Mouse (Mus musculus) neural tube, embryonic 12.5 days (tissue): ENCODE data around the gene Tmcc3. TPM values are rescaled to one million over a fixed set of nuclear protein-coding genes. Genes with fewer than 3 reads are reported as not detected.

Source experiments
- ATAC-seq: fragments of 200-750 bp; cut with Nextera tagmentation; 2 replicates; pipeline ENCODE4 v1.8.0; 2017; ENCODE audit warnings: low read depth, mild to moderate bottlenecking, moderate TSS enrichment, moderate library complexity; ENCODE audit not compliant: low FRiP score
- H3K27ac ChIP-seq: fragments of 300-500 bp; sonication (generic); 2 replicates; pipeline ENCODE4 v1.5.1; 2016
- H3K27me3 ChIP-seq: fragments of 300-500 bp; sonication (generic); replicated peaks from 2 replicates; pipeline ENCODE4 v1.6.1; 2016; ENCODE audit warnings: mild to moderate bottlenecking
- H3K36me3 ChIP-seq: fragments of 300-500 bp; sonication (generic); 2 replicates; pipeline ENCODE4 v1.6.1; 2016; ENCODE audit warnings: mild to moderate bottlenecking
- H3K4me1 ChIP-seq: fragments of 300-500 bp; sonication (generic); 2 replicates; pipeline ENCODE4 v1.6.1; 2016
- H3K4me2 ChIP-seq: fragments of 300-500 bp; sonication (generic); replicated peaks from 2 replicates; pipeline ENCODE4 v1.6.1; 2016; ENCODE audit warnings: mild to moderate bottlenecking
- H3K4me3 ChIP-seq: fragments of 300-500 bp; sonication (generic); 2 replicates; pipeline ENCODE4 v1.5.1; 2016
- H3K9ac ChIP-seq: fragments of 300-500 bp; sonication (generic); 2 replicates; pipeline ENCODE4 v1.6.1; 2016; ENCODE audit warnings: mild to moderate bottlenecking
- H3K9me3 ChIP-seq: fragments of 300-500 bp; sonication (generic); 2 replicates; pipeline ENCODE4 v1.6.1; 2016; ENCODE audit warnings: mild to moderate bottlenecking
- WGBS: fragments of 180-500 bp; shearing (Covaris S2); methylation state at CpG from one replicate; pipeline ENCODE4 v1.1.7; 2016; 5-methylcytosine and 5-hydroxymethylcytosine counted together
- polyA plus RNA-seq: library from polyadenylated mRNA; unstranded; fragments of >200 nt; fragmentation: Nextera tagmentation; extraction: Ambion mirVana; gene quantifications from 2 replicates; pipeline ENCODE4 v1.2.1, GENCODE M21; 2016

Tmcc3 gene
- polyA plus RNA-seq, 1 experiment from 2014 or later: 7.6 TPM

GRCm38 (mm10) chr10:94515583-94515982 is 203.8 kb downstream of the Tmcc3 start:
- Histone ChIP-seq H3K36me3 (no peaks in the 10 kb centered on the region), H3K9ac (peak overlapping the region; percentile 84), H3K27ac (no peak overlapping the region), H3K4me1 (peaks cover 25% of the 10 kb centered on the region), H3K4me2 (peak overlapping the region; percentile 93), H3K4me3 (peak overlapping the region; percentile 72), H3K27me3 (peaks cover 17% of the 10 kb centered on the region), H3K9me3 (no peaks in the 10 kb centered on the region)
- 2% methylated on average over 10 of the region's 10 CpGs for WGBS
- ATAC-seq: no peak; the same call in 1 of the 2 replicates

- H3K4me1 ChIP-seq: peaks cover 31% of the 10 kb centered on the region
- WGBS: 64% methylated on average over 7 of the region's 7 CpGs
These were observed 208.1 kb downstream of the Tmcc3 start for GRCm38 (mm10) chr10:94519887-94520286.

GRCm38 (mm10) chr10:94520306-94521106 is 208.8 kb downstream of the Tmcc3 start:
- Histone ChIP-seq H3K4me2 (no peak overlapping the region), H3K9me3 (no peaks in the 10 kb centered on the region), H3K4me1 (peaks cover 26% of the 10 kb centered on the region), H3K9ac (no peak overlapping the region), H3K36me3 (no peaks in the 10 kb centered on the region), H3K4me3 (no peak overlapping the region), H3K27ac (no peak overlapping the region), H3K27me3 (peaks cover 12% of the 10 kb centered on the region)
- no peak for ATAC-seq
- WGBS: 62% methylated on average over 17 of the region's 17 CpGs

More at GRCm38 (mm10) chr10:94519887-94520286, 208.1 kb downstream of the Tmcc3 start:
- peaks cover 12% of the 10 kb centered on the region for H3K27me3 ChIP-seq
- H3K4me2 ChIP-seq: no peak overlapping the region
- no peak overlapping the region for H3K4me3 ChIP-seq
- no peaks in the 10 kb centered on the region for H3K9me3 ChIP-seq
- H3K9ac ChIP-seq: no peak overlapping the region
- H3K36me3 ChIP-seq: no peaks in the 10 kb centered on the region
- ATAC-seq: no peak
- no peak overlapping the region for H3K27ac ChIP-seq

- Histone ChIP-seq H3K4me2 (no peak overlapping the region), H3K36me3 (no peaks in the 10 kb centered on the region), H3K4me1 (peaks cover 23% of the 10 kb centered on the region), H3K9ac (no peak overlapping the region), H3K9me3 (no peaks in the 10 kb centered on the region), H3K27ac (no peak overlapping the region), H3K4me3 (no peak overlapping the region), H3K27me3 (peaks cover 11% of the 10 kb centered on the region)
- no peak for ATAC-seq
- 41% methylated on average over 3 of the region's 3 CpGs for WGBS
These were observed 209.3 kb downstream of the Tmcc3 start for GRCm38 (mm10) chr10:94521107-94521401.

GRCm38 (mm10) chr10:94521776-94522175 is 210.0 kb downstream of the Tmcc3 start:
- Histone ChIP-seq H3K27me3 (peaks cover 4% of the 10 kb centered on the region), H3K27ac (no peak overlapping the region), H3K4me2 (no peak overlapping the region), H3K4me3 (no peak overlapping the region), H3K9me3 (no peaks in the 10 kb centered on the region), H3K4me1 (peaks cover 18% of the 10 kb centered on the region), H3K9ac (no peak overlapping the region), H3K36me3 (no peaks in the 10 kb centered on the region)
- ATAC-seq: no peak
- 28% methylated on average over 10 of the region's 10 CpGs for WGBS

- H3K27ac ChIP-seq: no peak overlapping the region
- peaks cover 15% of the 10 kb centered on the region for H3K4me1 ChIP-seq
- H3K36me3 ChIP-seq: no peaks in the 10 kb centered on the region
- H3K4me3 ChIP-seq: no peak overlapping the region
- H3K9ac ChIP-seq: no peak overlapping the region
- peak; percentile 59; the same call in 1 of the 2 replicates for ATAC-seq
- H3K4me2 ChIP-seq: peak overlapping the region; percentile 35
- H3K9me3 ChIP-seq: no peaks in the 10 kb centered on the region
- WGBS: 86% methylated on average over 8 of the region's 8 CpGs
- H3K27me3 ChIP-seq: no peaks in the 10 kb centered on the region
These were observed 211.5 kb downstream of the Tmcc3 start for GRCm38 (mm10) chr10:94523297-94523696.

- H3K4me2 ChIP-seq: peak overlapping the region; percentile 35
- H3K36me3 ChIP-seq: no peaks in the 10 kb centered on the region
- peaks cover 15% of the 10 kb centered on the region for H3K4me1 ChIP-seq
- no peaks in the 10 kb centered on the region for H3K9me3 ChIP-seq
- H3K27me3 ChIP-seq: no peaks in the 10 kb centered on the region
- H3K27ac ChIP-seq: no peak overlapping the region
- peak; percentile 76 for ATAC-seq
- 15% methylated on average over 18 of the region's 18 CpGs for WGBS
- H3K4me3 ChIP-seq: no peak overlapping the region
- H3K9ac ChIP-seq: no peak overlapping the region
These were observed 212.0 kb downstream of the Tmcc3 start for GRCm38 (mm10) chr10:94523711-94524156.

- no peak overlapping the region for H3K9ac ChIP-seq
- H3K9me3 ChIP-seq: no peaks in the 10 kb centered on the region
- H3K4me3 ChIP-seq: no peak overlapping the region
- WGBS: 70% methylated on average over 6 of the region's 6 CpGs
- no peaks in the 10 kb centered on the region for H3K27me3 ChIP-seq
- H3K36me3 ChIP-seq: no peaks in the 10 kb centered on the region
- H3K27ac ChIP-seq: no peak overlapping the region
- H3K4me2 ChIP-seq: no peak overlapping the region
- peaks cover 15% of the 10 kb centered on the region for H3K4me1 ChIP-seq
- no peak for ATAC-seq
These were observed 213.2 kb downstream of the Tmcc3 start for GRCm38 (mm10) chr10:94524966-94525365.

- no peak overlapping the region for H3K9ac ChIP-seq
- H3K4me2 ChIP-seq: no peak overlapping the region
These were observed 214.0 kb downstream of the Tmcc3 start for GRCm38 (mm10) chr10:94525784-94526183.

GRCm38 (mm10) chr10:94526834-94527233 is 215.1 kb downstream of the Tmcc3 start:
- no peaks in the 10 kb centered on the region for H3K36me3 ChIP-seq
- H3K9ac ChIP-seq: no peak overlapping the region
- H3K27ac ChIP-seq: no peak overlapping the region
- H3K4me2 ChIP-seq: no peak overlapping the region
- ATAC-seq: no peak
- no peaks in the 10 kb centered on the region for H3K27me3 ChIP-seq
- WGBS: 84% methylated on average over 8 of the region's 8 CpGs
- H3K4me1 ChIP-seq: peaks cover 15% of the 10 kb centered on the region
- H3K9me3 ChIP-seq: no peaks in the 10 kb centered on the region
- H3K4me3 ChIP-seq: no peak overlapping the region

More at GRCm38 (mm10) chr10:94525784-94526183, 214.0 kb downstream of the Tmcc3 start:
- 92% methylated on average over 7 of the region's 7 CpGs for WGBS
- Histone ChIP-seq H3K4me3 (no peak overlapping the region), H3K9me3 (no peaks in the 10 kb centered on the region), H3K4me1 (peaks cover 15% of the 10 kb centered on the region), H3K27ac (no peak overlapping the region), H3K36me3 (no peaks in the 10 kb centered on the region), H3K27me3 (no peaks in the 10 kb centered on the region)
- no peak for ATAC-seq

GRCm38 (mm10) chr10:94527248-94527647 is 215.5 kb downstream of the Tmcc3 start:
- Histone ChIP-seq H3K36me3 (no peaks in the 10 kb centered on the region), H3K4me1 (peaks cover 15% of the 10 kb centered on the region), H3K4me3 (no peak overlapping the region), H3K27ac (no peak overlapping the region), H3K4me2 (no peak overlapping the region), H3K9ac (no peak overlapping the region), H3K9me3 (no peaks in the 10 kb centered on the region), H3K27me3 (no peaks in the 10 kb centered on the region)
- 91% methylated on average over 6 of the region's 6 CpGs for WGBS
- ATAC-seq: no peak

- Histone ChIP-seq H3K9ac (no peak overlapping the region), H3K4me1 (no peaks in the 10 kb centered on the region), H3K9me3 (no peaks in the 10 kb centered on the region), H3K27ac (no peak overlapping the region), H3K4me2 (no peak overlapping the region), H3K27me3 (no peaks in the 10 kb centered on the region), H3K4me3 (no peak overlapping the region), H3K36me3 (no peaks in the 10 kb centered on the region)
- ATAC-seq: no peak
- WGBS: 73% methylated on average over 2 of the region's 2 CpGs
These were observed 218.3 kb downstream of the Tmcc3 start for GRCm38 (mm10) chr10:94530079-94530478.

- no peaks in the 10 kb centered on the region for H3K27me3 ChIP-seq
- H3K4me3 ChIP-seq: no peak overlapping the region
- H3K9me3 ChIP-seq: no peaks in the 10 kb centered on the region
- no peaks in the 10 kb centered on the region for H3K36me3 ChIP-seq
- no peak overlapping the region for H3K9ac ChIP-seq
- H3K4me1 ChIP-seq: no peaks in the 10 kb centered on the region
- H3K4me2 ChIP-seq: no peak overlapping the region
- no peak for ATAC-seq
- H3K27ac ChIP-seq: no peak overlapping the region
These were observed 219.7 kb downstream of the Tmcc3 start for GRCm38 (mm10) chr10:94531482-94531881.
